Mouse (Mus musculus) heart, postnatal 10 days (tissue): ENCODE results near the gene Kcnj5. TPM values are rescaled to one million over a fixed set of nuclear protein-coding genes. Genes with fewer than 3 reads are reported as not detected.

ENCODE experiments used
- DNase-seq, 2 experiments: peaks; one replicate each; pipeline ENCODE4 v3.0.0; 2021
- intact Hi-C: fragments of 180-260 bp; cut with DNase I; formaldehyde crosslinking; loops from one replicate; pipeline ENCODE4 v1.15.1; 2025
- total RNA-seq, 2 experiments: library from RNA; stranded (reverse); gene quantifications; 2 replicates each; pipeline ENCODE4 v1.2.3; 2021

The Kcnj5 gene
- total RNA-seq, 2 experiments from 2014 or later: 46.4 to 48.2 TPM

- DNase-seq: no peak
- intact Hi-C loops: loop anchor here (2.0 kb wide), 1 partner anchor 21 kb away; the partner anchor contains the start of gene Kcnj5
These were observed 20.5 kb downstream of the Kcnj5 start for GRCm38 (mm10) chr9:32323610-32324009.

- intact Hi-C loops: no loop called here
- DNase-seq: peak; percentile 75 to 77
These were observed 24.0 kb downstream of the Kcnj5 start for GRCm38 (mm10) chr9:32320167-32320566.

GRCm38 (mm10) chr9:32315999-32316398 is 28.2 kb downstream of the Kcnj5 start:
- no peak for DNase-seq
- intact Hi-C loops: no loop called here

GRCm38 (mm10) chr9:32314071-32314470 is 30.1 kb downstream of the Kcnj5 start:
- intact Hi-C loops: loop anchor here (5.0 kb wide), 1 partner anchor 33 kb away; no protein-coding TSS in a partner anchor
- DNase-seq: peak; percentile 83 to 85

- intact Hi-C loops: loop anchor here (5.0 kb wide), 1 partner anchor 35 kb away; no protein-coding TSS in a partner anchor
- no peak for DNase-seq
These were observed 31.9 kb downstream of the Kcnj5 start for GRCm38 (mm10) chr9:32312208-32312607.

GRCm38 (mm10) chr9:32311786-32312185 is 32.4 kb downstream of the Kcnj5 start:
- DNase-seq: peak; percentile 40 to 48
- intact Hi-C loops: loop anchor here (5.0 kb wide), 1 partner anchor 36 kb away; no protein-coding TSS in a partner anchor

- intact Hi-C loops: no loop called here
- DNase-seq: no peak
These were observed 41.5 kb downstream of the Kcnj5 start for GRCm38 (mm10) chr9:32302501-32303150.

GRCm38 (mm10) chr9:32295061-32295800 is 48.9 kb downstream of the Kcnj5 start:
- intact Hi-C loops: no loop called here
- DNase-seq: no peak

GRCm38 (mm10) chr9:32292686-32293085 is 51.5 kb downstream of the Kcnj5 start:
- DNase-seq: peak; percentile 48 to 63
- intact Hi-C loops: no loop called here

- no peak for DNase-seq
- intact Hi-C loops: no loop called here
These were observed 52.5 kb downstream of the Kcnj5 start for GRCm38 (mm10) chr9:32291618-32292017.

GRCm38 (mm10) chr9:32283591-32283990 is 60.6 kb downstream of the Kcnj5 start:
- intact Hi-C loops: no loop called here

GRCm38 (mm10) chr9:32280456-32280855 is 63.7 kb downstream of the Kcnj5 start:
- no peak for DNase-seq
- intact Hi-C loops: no loop called here

More at GRCm38 (mm10) chr9:32283591-32283990, 60.6 kb downstream of the Kcnj5 start:
- no peak for DNase-seq

GRCm38 (mm10) chr9:32279789-32280188 is 64.4 kb downstream of the Kcnj5 start:
- intact Hi-C loops: loop anchor here (10.0 kb wide), 1 partner anchor 295 kb away; no protein-coding TSS in a partner anchor
- DNase-seq: no peak

GRCm38 (mm10) chr9:32278052-32278451 is 66.1 kb downstream of the Kcnj5 start:
- intact Hi-C loops: loop anchor here (10.0 kb wide), 1 partner anchor 297 kb away; no protein-coding TSS in a partner anchor
- DNase-seq: no peak

GRCm38 (mm10) chr9:32271896-32272444 is 72.2 kb downstream of the Kcnj5 start:
- intact Hi-C loops: loop anchor here (1.0 to 10.0 kb wide), 4 partner anchors 78 to 975 kb away; no protein-coding TSS in a partner anchor
- peak; percentile 84 to 90 for DNase-seq

Other genes starting within 250 kb of the Kcnj5 start
- gene Arhgap32, start 228.2 kb downstream of the Kcnj5 start, total RNA-seq: 10 to 100 TPM; 37.1 to 38.4 TPM
- not detected for gene Kcnj1, start 28.1 kb upstream of the Kcnj5 start, total RNA-seq
- gene Fli1, start 198.5 kb upstream of the Kcnj5 start, total RNA-seq: 10 to 100 TPM; 41.1 to 47.5 TPM